Mouse (Mus musculus) cerebellum, postnatal 25 days (tissue): ENCODE data around the gene Ywhae.
A peak's percentile ranks its signal among the peaks of the same experiment; 100 is the strongest.

Experiments used
- DNase-seq, 2 experiments: peaks; one replicate each; pipeline ENCODE4 v3.0.0; 2021; ENCODE audit warnings: mixed read lengths in 2 of 2

Gene Ywhae

GRCm38 (mm10) chr11:75796536-75797246, 64.0 kb downstream of the Ywhae start:
- no peak for DNase-seq

GRCm38 (mm10) chr11:75801369-75801768, 68.7 kb downstream of the Ywhae start:
- no peak for DNase-seq

- DNase-seq = no peak
Measured at GRCm38 (mm10) chr11:75801771-75802550, 69.3 kb downstream of the Ywhae start.

- DNase-seq = no peak
Measured at GRCm38 (mm10) chr11:75807486-75807885, 74.8 kb downstream of the Ywhae start.

- DNase-seq = no peak
Measured at GRCm38 (mm10) chr11:75810526-75810925, 77.9 kb downstream of the Ywhae start.

GRCm38 (mm10) chr11:75811900-75812299, 79.2 kb downstream of the Ywhae start:
- peak; percentile 56 to 72 for DNase-seq

- no peak for DNase-seq
Measured at GRCm38 (mm10) chr11:75813085-75813484, 80.4 kb downstream of the Ywhae start.
